Mouse (Mus musculus) heart, embryonic 10.5 days (tissue): ENCODE results near the gene Dxo. TPM values are rescaled to one million over a fixed set of nuclear protein-coding genes. Genes with fewer than 3 reads are reported as not detected.
"Not testable (repeated sequence)": the region's sequence is repeated elsewhere in the genome, so short reads cannot be mapped to it uniquely, and the experiment has no call there.

ENCODE experiments used
- DNase-seq: peaks from one replicate; pipeline ENCODE4 v3.0.0-alpha.2; 2017; ENCODE audit warnings: low spot score
- H3K27ac ChIP-seq: fragments of 300-500 bp; sonication (generic); 2 replicates; pipeline ENCODE4 v1.5.1; 2016; ENCODE audit warnings: mild to moderate bottlenecking
- H3K27me3 ChIP-seq: fragments of 300-500 bp; sonication (generic); 2 replicates; pipeline ENCODE4 v1.6.1; 2016; ENCODE audit warnings: mild to moderate bottlenecking; ENCODE audit not compliant: poor library complexity, insufficient read depth, severe bottlenecking
- H3K36me3 ChIP-seq: fragments of 300-500 bp; sonication (generic); 2 replicates; pipeline ENCODE4 v1.6.1; 2016; ENCODE audit warnings: mild to moderate bottlenecking, moderate library complexity
- H3K4me1 ChIP-seq: fragments of 300-500 bp; sonication (generic); 2 replicates; pipeline ENCODE4 v1.6.1; 2016; ENCODE audit warnings: mild to moderate bottlenecking
- H3K4me3 ChIP-seq: fragments of 300-500 bp; sonication (generic); 2 replicates; pipeline ENCODE4 v1.5.1; 2016; ENCODE audit warnings: mild to moderate bottlenecking, moderate library complexity
- H3K9me3 ChIP-seq: fragments of 300-500 bp; sonication (generic); 2 replicates; pipeline ENCODE4 v1.6.1; 2016; ENCODE audit warnings: mild to moderate bottlenecking, moderate library complexity
- WGBS: fragments of 180-500 bp; shearing (Covaris S2); methylation state at CpG from one replicate; pipeline ENCODE4 v1.1.7; 2016; 5-methylcytosine and 5-hydroxymethylcytosine counted together
- polyA plus RNA-seq: library from polyadenylated mRNA; unstranded; fragments of >200 nt; fragmentation: Nextera tagmentation; extraction: Ambion mirVana; gene quantifications from 2 replicates; pipeline ENCODE4 v1.2.1, GENCODE M21; 2016

Dxo gene
- 48.1 and 62.2 TPM in 2 replicates for polyA plus RNA-seq

DNA sequence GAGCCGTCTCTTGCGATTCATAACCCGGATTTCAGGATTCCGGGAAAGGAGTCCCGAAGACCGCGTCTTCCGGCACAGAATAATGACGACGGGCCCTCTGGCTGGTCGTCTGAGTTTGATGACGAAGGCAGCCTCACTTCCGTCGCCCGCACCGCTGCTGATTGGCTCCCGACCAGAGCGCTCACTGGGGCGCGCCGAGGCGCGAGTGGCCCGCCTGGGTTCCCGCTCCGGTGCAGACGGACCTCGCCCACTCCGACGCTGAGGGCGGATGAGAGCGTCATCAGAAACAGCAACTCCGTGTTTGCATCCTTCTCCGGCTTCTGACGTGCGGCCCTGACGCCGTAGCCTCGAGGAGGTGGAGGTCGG lies at the start of gene Dxo, which contains the start of gene Stk19:
Gene Dxo (plus strand): TSS at position 164 of the 366 bp plus-strand sequence.
Gene Stk19 (minus strand): TSS at position 90 of the 366 bp plus-strand sequence.
- H3K27ac ChIP-seq: peak within 1 kb of the TSS; percentile 87
- H3K27me3 ChIP-seq: no peaks in the 10 kb centered on the region
- H3K4me3 ChIP-seq: peak within 1 kb of the TSS; percentile 94
- under 1% methylated on average over 40 of the region's 40 CpGs for WGBS
- peaks cover 56% of the 10 kb centered on the region for H3K36me3 ChIP-seq
- peaks cover 33% of the 10 kb centered on the region for H3K4me1 ChIP-seq
- DNase-seq: peak; percentile 98
- no peaks in the 10 kb centered on the region for H3K9me3 ChIP-seq

GRCm38 (mm10) chr17:34795016-34795415 lies 41.8 kb upstream of the Dxo start:
- Histone ChIP-seq H3K27ac (no peak overlapping the region), H3K9me3 (no peaks in the 10 kb centered on the region), H3K4me3 (no peak overlapping the region), H3K36me3 (no peaks in the 10 kb centered on the region), H3K27me3 (no peaks in the 10 kb centered on the region), H3K4me1 (no peaks in the 10 kb centered on the region)
- WGBS: 85% methylated on average over 10 of the region's 10 CpGs
- DNase-seq: no peak

DNA sequence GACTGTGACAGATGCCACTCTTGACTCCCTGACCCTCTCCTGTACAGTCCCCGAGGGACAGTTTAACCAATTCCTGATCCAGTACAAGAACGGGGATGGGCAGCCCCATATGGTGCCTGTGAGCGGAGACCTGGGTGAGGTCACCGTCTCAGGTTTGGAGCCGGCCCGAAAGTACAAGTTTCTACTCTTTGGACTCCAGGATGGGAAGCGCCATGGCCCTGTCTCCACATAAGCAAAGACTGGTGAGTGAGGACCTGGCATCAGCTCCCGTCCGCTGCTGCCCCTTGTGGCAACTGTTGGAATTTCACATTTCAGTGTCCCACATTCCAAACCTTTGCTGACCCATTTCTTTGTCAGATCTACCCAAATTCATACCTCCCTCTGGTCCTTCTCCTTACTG lies 41.2 kb upstream of the Dxo start:
- DNase-seq: peak; percentile 59
- Histone ChIP-seq H3K9me3 (no peaks in the 10 kb centered on the region), H3K4me3 (no peak overlapping the region), H3K36me3 (no peaks in the 10 kb centered on the region), H3K27ac (no peak overlapping the region), H3K4me1 (no peaks in the 10 kb centered on the region), H3K27me3 (no peaks in the 10 kb centered on the region)
- WGBS: 60% methylated on average over 9 of the region's 9 CpGs

- DNase-seq: peak; percentile 62
- Histone ChIP-seq H3K27ac (no peak overlapping the region), H3K4me3 (no peak overlapping the region), H3K36me3 (no peaks in the 10 kb centered on the region), H3K27me3 (no peaks in the 10 kb centered on the region), H3K4me1 (no peaks in the 10 kb centered on the region), H3K9me3 (no peaks in the 10 kb centered on the region)
- WGBS: 74% methylated on average over 8 of the region's 8 CpGs
These were observed 40.3 kb upstream of the Dxo start for GRCm38 (mm10) chr17:34796311-34797140.

DNA sequence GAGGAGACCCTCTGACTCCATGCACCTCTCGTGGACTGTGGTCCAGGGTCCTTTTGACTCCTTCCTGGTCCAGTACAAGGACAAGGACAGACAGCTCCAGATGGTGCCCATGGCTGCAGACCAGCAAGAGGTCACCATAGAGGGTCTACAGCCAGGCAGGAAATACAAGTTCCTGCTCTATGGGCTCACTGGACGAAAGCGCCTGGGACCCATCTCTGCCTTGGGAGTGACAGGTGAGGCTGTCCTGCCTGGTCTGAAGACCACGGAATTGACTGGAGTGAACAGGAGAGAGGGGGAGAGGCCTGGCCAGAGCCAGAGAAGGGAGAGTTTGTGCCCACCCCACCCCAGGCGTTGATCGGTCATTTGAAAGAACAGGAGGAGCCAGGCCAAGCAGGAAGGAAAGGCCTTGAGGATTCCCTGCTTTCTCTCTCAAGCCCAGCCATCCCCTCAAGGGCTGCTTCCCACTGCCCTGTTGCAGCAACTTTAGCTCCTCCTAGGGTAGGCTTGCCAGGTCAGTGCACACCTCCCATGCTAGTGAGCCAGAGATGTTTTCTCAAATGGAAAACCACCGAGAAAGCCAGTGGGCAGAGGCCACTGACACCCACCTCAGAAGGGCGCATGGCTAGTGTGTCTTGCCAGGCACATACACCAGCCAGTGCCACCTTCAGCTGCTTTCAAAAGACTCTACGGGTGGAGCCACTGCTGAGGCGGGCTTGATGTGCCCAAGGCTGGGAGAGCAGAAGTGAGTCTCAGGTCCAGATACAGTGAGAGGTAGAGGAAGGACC lies 39.4 kb upstream of the Dxo start:
- H3K27ac ChIP-seq, H3K4me3 ChIP-seq, H3K36me3 ChIP-seq, H3K27me3 ChIP-seq, H3K4me1 ChIP-seq, H3K9me3 ChIP-seq: not testable (repeated sequence)
- 78% methylated on average over 10 of the region's 10 CpGs for WGBS
- peak; percentile 48 for DNase-seq

- WGBS: 80% methylated on average over 7 of the region's 7 CpGs
- H3K9me3 ChIP-seq, H3K4me3 ChIP-seq, H3K27ac ChIP-seq, H3K4me1 ChIP-seq, H3K36me3 ChIP-seq, H3K27me3 ChIP-seq: not testable (repeated sequence)
- DNase-seq: peak; percentile 71
These were observed 38.7 kb upstream of the Dxo start for GRCm38 (mm10) chr17:34798071-34798470.

DNA sequence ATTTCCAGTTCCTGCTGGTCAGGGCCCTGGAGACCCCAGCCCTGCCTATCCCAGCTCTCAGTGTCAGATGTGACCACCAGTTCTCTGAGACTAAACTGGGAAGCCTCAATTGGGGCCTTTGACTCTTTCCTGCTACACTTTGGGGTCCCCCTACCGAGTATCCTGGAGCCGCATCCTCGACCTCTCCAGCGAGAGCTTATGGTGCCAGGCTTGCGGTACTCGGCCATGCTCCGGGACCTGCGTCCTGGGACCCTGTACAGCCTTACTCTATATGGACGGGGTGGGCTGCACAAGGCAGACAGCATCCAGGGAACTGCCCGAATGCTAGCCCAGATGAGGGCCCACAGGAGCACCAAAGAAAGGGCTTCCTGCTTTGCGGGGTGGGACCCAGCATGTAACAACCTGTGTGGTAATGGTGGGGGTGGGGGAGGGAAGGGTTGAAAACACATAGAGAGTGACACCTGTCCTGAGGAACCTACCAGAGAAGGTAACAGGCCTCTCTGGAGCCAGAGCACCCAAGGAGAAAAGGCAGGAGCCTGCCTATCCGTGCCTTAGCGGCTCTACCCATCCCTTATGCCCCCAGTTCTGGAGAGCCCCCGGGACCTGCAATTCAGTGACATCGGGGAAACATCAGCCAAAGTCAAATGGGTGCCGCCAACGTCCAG lies 37.8 kb upstream of the Dxo start:
- no peaks in the 10 kb centered on the region for H3K9me3 ChIP-seq
- peak; percentile 50 for DNase-seq
- H3K27ac ChIP-seq: no peak overlapping the region
- H3K27me3 ChIP-seq: no peaks in the 10 kb centered on the region
- no peaks in the 10 kb centered on the region for H3K4me1 ChIP-seq
- 84% methylated on average over 14 of the region's 17 CpGs for WGBS
- no peak overlapping the region for H3K4me3 ChIP-seq
- H3K36me3 ChIP-seq: no peaks in the 10 kb centered on the region

DNA sequence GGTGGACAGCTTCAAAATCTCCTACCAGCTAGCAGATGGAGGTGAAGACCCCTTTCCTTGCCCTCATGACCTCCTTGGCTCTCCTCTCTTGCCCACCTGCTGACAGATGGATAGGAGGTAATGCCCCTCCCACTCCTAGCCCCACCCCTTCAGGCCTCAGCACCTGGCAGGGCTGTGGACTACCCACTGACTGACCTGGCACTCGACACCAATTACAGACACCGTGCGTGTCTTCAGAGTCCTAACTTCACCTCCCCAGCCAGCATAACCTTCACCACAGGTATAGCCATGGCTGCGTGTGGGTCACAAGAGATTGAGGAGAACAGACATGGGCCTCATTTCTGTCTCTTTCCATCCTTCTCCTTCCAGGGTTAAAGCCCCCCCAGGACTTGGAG lies 37.3 kb upstream of the Dxo start:
- H3K36me3 ChIP-seq: no peaks in the 10 kb centered on the region
- no peaks in the 10 kb centered on the region for H3K27me3 ChIP-seq
- peak; percentile 38 for DNase-seq
- H3K4me3 ChIP-seq: no peak overlapping the region
- H3K9me3 ChIP-seq: no peaks in the 10 kb centered on the region
- no peaks in the 10 kb centered on the region for H3K4me1 ChIP-seq
- 82% methylated on average over 4 of the region's 4 CpGs for WGBS
- no peak overlapping the region for H3K27ac ChIP-seq

DNA sequence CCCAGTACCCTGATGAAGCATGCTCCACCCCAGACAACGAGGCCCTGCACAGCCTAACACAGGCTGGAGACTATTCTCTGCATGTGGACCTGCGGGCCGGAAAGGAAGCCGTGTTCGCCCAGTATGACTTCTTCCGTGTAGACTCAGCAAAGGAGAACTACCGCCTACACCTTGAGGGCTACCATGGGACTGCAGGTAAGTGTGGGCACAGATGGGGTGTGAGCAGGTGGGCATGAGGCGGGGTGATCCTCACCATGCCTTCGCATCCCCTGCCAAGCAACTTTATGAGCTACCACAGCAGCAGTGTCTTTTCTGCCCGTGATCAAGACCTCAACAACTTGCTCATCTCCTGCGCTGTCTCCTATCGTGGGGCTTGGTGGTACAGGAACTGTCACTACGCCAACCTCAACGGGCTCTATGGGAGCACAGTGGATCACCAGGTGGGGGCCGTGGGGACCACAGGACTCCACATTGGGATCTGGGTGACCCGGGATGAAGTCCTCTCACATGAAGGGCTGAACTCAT lies 36.0 kb upstream of the Dxo start:
- not testable (repeated sequence) for H3K27me3 ChIP-seq, H3K27ac ChIP-seq, H3K4me1 ChIP-seq, H3K36me3 ChIP-seq, H3K4me3 ChIP-seq, H3K9me3 ChIP-seq
- peak; percentile 73 for DNase-seq
- 87% methylated on average over 16 of the region's 16 CpGs for WGBS

- WGBS: 90% methylated on average over 9 of the region's 9 CpGs
- H3K4me1 ChIP-seq, H3K9me3 ChIP-seq, H3K4me3 ChIP-seq, H3K36me3 ChIP-seq, H3K27me3 ChIP-seq, H3K27ac ChIP-seq: not testable (repeated sequence)
- peak; percentile 58 for DNase-seq
These were observed 34.1 kb upstream of the Dxo start for GRCm38 (mm10) chr17:34802756-34803155.

DNA sequence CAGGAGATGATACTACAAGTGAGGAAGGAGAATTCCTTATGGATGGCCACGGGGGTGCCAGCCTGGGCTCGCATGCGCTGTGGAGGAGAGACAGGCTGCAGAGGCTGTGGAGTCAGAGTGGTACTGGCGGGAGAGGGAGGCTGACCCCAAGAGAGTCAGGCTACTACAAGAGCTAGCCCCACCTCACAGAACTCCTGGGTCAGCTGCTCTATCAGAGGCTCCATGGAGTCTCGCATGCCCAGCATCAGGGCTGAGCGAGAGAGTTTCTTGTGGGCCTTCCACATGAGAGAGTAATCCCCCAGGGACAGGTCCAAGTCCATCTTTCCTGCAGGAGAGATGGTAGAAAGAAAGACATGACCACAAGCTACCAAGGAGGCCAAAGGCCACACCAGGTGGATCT lies 33.5 kb upstream of the Dxo start:
- H3K27me3 ChIP-seq, H3K4me3 ChIP-seq, H3K36me3 ChIP-seq, H3K9me3 ChIP-seq, H3K4me1 ChIP-seq, H3K27ac ChIP-seq: not testable (repeated sequence)
- WGBS: 88% methylated on average over 6 of the region's 6 CpGs
- DNase-seq: peak; percentile 22

DNA sequence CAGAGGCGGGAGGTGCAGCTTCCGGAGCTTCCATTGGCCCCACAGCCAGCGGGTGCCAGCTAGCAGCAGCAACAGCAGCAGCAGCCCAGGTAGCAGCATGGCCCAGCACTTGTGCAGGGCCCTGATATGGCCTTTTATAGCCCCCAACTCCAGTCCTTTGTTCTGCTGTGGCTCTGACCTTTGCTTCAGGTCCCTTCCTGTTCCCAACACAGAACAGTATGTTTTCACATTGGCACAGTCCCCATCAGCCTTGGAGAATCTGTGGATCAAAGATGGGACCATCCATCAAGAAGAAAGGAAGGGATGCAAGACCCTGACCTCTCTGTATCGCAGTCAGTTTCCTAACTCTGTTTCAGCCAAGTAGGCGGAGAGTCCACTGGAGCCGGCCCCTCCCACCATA lies 32.5 kb upstream of the Dxo start, which contains the start of gene Cyp21a1:
Gene Cyp21a1 (minus strand): TSS at position 261 of the 400 bp plus-strand sequence.
- WGBS: 87% methylated on average over 6 of the region's 6 CpGs
- H3K27ac ChIP-seq, H3K36me3 ChIP-seq, H3K4me1 ChIP-seq, H3K9me3 ChIP-seq, H3K27me3 ChIP-seq, H3K4me3 ChIP-seq, DNase-seq: not testable (repeated sequence)
